Mouse (Mus musculus): ENCODE measurements around the gene Rassf8. TPM values are rescaled to one million over a fixed set of nuclear protein-coding genes. Genes with fewer than 3 reads are reported as not detected.

The Rassf8 gene
- polyA plus RNA-seq, 1 experiment from 2014 or later = 11.5 TPM

GRCm38 (mm10) chr6:145863065-145863971 lies 116.8 kb downstream of the Rassf8 start:
- H3K4me3 ChIP-seq (ENCODE audit: low read length) = peak overlapping the region; percentile 59
- H3K4me2 ChIP-seq (replicated peaks; ENCODE audit: low read depth, low read length) = peak overlapping the region; percentile 90
- H3K36me3 ChIP-seq (ENCODE audit: control insufficient read depth, insufficient read depth, low read length) = no peaks in the 10 kb centered on the region
- H3K9ac ChIP-seq (ENCODE audit: low read depth, low read length) = peak overlapping the region; percentile 64
- under 1% methylated on average over 93 of the region's 105 CpGs for WGBS
- peaks cover 19% of the 10 kb centered on the region for H3K4me1 ChIP-seq (ENCODE audit: control insufficient read depth, insufficient read depth, low read length)
- peak; percentile 34 for ATAC-seq (ENCODE audit: low FRiP score, low TSS enrichment)
- peaks cover 37% of the 10 kb centered on the region for H3K27me3 ChIP-seq (ENCODE audit: control insufficient read depth, insufficient read depth, low read length)
- H3K9me3 ChIP-seq (ENCODE audit: control insufficient read depth, low read length) = no peaks in the 10 kb centered on the region
- no peak overlapping the region for H3K27ac ChIP-seq (ENCODE audit: low read depth, low read length)

GRCm38 (mm10) chr6:145864171-145864570 lies 117.6 kb downstream of the Rassf8 start:
- Histone ChIP-seq H3K9ac (ENCODE audit: low read depth, low read length) (peak overlapping the region; percentile 64; the same call in 1 of the 2 replicates), H3K27me3 (ENCODE audit: control insufficient read depth, insufficient read depth, low read length) (peaks cover 37% of the 10 kb centered on the region), H3K36me3 (ENCODE audit: control insufficient read depth, insufficient read depth, low read length) (no peaks in the 10 kb centered on the region), H3K4me1 (ENCODE audit: control insufficient read depth, insufficient read depth, low read length) (peaks cover 19% of the 10 kb centered on the region), H3K4me2 (replicated peaks; ENCODE audit: low read depth, low read length) (peak overlapping the region; percentile 90), H3K4me3 (ENCODE audit: low read length) (peak overlapping the region; percentile 59), H3K9me3 (ENCODE audit: control insufficient read depth, low read length) (no peaks in the 10 kb centered on the region), H3K27ac (ENCODE audit: low read depth, low read length) (no peak overlapping the region)
- WGBS = 1% methylated on average over 8 of the region's 8 CpGs
- ATAC-seq (ENCODE audit: low FRiP score, low TSS enrichment) = no peak

GRCm38 (mm10) chr6:145865289-145865885 lies 118.8 kb downstream of the Rassf8 start, which contains the start of gene Bhlhe41:
Gene Bhlhe41, minus strand, starts transcription at chr6:145865558.
- Histone ChIP-seq H3K27ac (ENCODE audit: low read depth, low read length) (no peak within 1 kb of the TSS; the same call in 1 of the 2 replicates), H3K4me1 (ENCODE audit: control insufficient read depth, insufficient read depth, low read length) (peaks cover 19% of the 10 kb centered on the region), H3K27me3 (ENCODE audit: control insufficient read depth, insufficient read depth, low read length) (peaks cover 37% of the 10 kb centered on the region), H3K4me2 (replicated peaks; ENCODE audit: low read depth, low read length) (peak within 1 kb of the TSS; percentile 90), H3K9me3 (ENCODE audit: control insufficient read depth, low read length) (no peaks in the 10 kb centered on the region), H3K4me3 (ENCODE audit: low read length) (peak within 1 kb of the TSS; percentile 59), H3K36me3 (ENCODE audit: control insufficient read depth, insufficient read depth, low read length) (no peaks in the 10 kb centered on the region), H3K9ac (ENCODE audit: low read depth, low read length) (peak within 1 kb of the TSS; percentile 52)
- WGBS = under 1% methylated on average over 43 of the region's 57 CpGs
- peak; percentile 62 for ATAC-seq (ENCODE audit: low FRiP score, low TSS enrichment)

- peak; percentile 79 for ATAC-seq (ENCODE audit: low FRiP score, low TSS enrichment)
- H3K9ac ChIP-seq (ENCODE audit: low read depth, low read length) = peak overlapping the region; percentile 52
- H3K27ac ChIP-seq (ENCODE audit: low read depth, low read length) = no peak overlapping the region; the same call in 1 of the 2 replicates
- WGBS = under 1% methylated on average over 69 of the region's 69 CpGs
- no peaks in the 10 kb centered on the region for H3K36me3 ChIP-seq (ENCODE audit: control insufficient read depth, insufficient read depth, low read length)
- H3K27me3 ChIP-seq (ENCODE audit: control insufficient read depth, insufficient read depth, low read length) = peaks cover 37% of the 10 kb centered on the region
- peak overlapping the region; percentile 90 for H3K4me2 ChIP-seq (replicated peaks; ENCODE audit: low read depth, low read length)
- H3K4me1 ChIP-seq (ENCODE audit: control insufficient read depth, insufficient read depth, low read length) = peaks cover 19% of the 10 kb centered on the region
- H3K4me3 ChIP-seq (ENCODE audit: low read length) = peak overlapping the region; percentile 59
- no peaks in the 10 kb centered on the region for H3K9me3 ChIP-seq (ENCODE audit: control insufficient read depth, low read length)
These were observed 119.6 kb downstream of the Rassf8 start for GRCm38 (mm10) chr6:145865886-145866851.

DNA sequence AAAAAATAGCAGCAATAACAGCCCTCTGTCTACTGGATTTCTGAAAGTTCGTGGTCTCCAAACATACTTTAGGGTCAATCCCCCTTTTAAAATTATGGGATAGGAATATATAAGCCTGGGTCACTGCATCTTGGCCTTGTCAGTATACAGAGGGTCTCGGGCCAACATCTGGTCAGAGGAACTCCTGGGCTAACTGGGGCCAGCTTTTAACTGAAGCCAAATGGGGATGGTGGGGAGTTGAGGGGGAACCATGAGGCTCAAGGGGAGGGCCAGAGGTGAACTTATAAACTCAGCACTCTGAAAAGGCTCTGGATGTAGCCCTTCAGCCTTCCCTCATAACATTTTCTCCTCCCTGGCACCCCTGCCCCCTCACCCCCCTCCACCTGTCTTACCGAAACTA lies 120.6 kb downstream of the Rassf8 start:
- Histone ChIP-seq H3K4me2 (replicated peaks; ENCODE audit: low read depth, low read length) (peak overlapping the region; percentile 90; the same call in 1 of the 2 replicates), H3K9ac (ENCODE audit: low read depth, low read length) (no peak overlapping the region), H3K4me3 (ENCODE audit: low read length) (no peak overlapping the region; the same call in 1 of the 2 replicates), H3K9me3 (ENCODE audit: control insufficient read depth, low read length) (no peaks in the 10 kb centered on the region), H3K36me3 (ENCODE audit: control insufficient read depth, insufficient read depth, low read length) (no peaks in the 10 kb centered on the region), H3K27ac (ENCODE audit: low read depth, low read length) (no peak overlapping the region), H3K27me3 (ENCODE audit: control insufficient read depth, insufficient read depth, low read length) (peaks cover 35% of the 10 kb centered on the region), H3K4me1 (ENCODE audit: control insufficient read depth, insufficient read depth, low read length) (peaks cover 19% of the 10 kb centered on the region)
- no peak for ATAC-seq (ENCODE audit: low FRiP score, low TSS enrichment)
- WGBS = 43% methylated on average over 3 of the region's 3 CpGs

Other genes with a start within 250 kb of the Rassf8 start
- gene Lmntd1, start 132.4 kb upstream of the Rassf8 start, polyA plus RNA-seq (2014; fragmentation: Nextera tagmentation; extraction: Ambion mirVana) = 1.5 and 2.0 TPM in 2 replicates
- not detected in 2 replicates for gene Tuba3b, start 131.0 kb upstream of the Rassf8 start, polyA plus RNA-seq (2014; fragmentation: Nextera tagmentation; extraction: Ambion mirVana)
- 0.73 and 1.2 TPM in 2 replicates for gene Bhlhe41, start 118.8 kb downstream of the Rassf8 start, polyA plus RNA-seq (2014; fragmentation: Nextera tagmentation; extraction: Ambion mirVana)
- gene Sspn, start 184.9 kb downstream of the Rassf8 start, polyA plus RNA-seq (2014; fragmentation: Nextera tagmentation; extraction: Ambion mirVana) = 4.6 and 7.9 TPM in 2 replicates